Mouse (Mus musculus) small intestine, adult 2 months (tissue): Measurements from ENCODE around the gene Pabpn1l.

Experiments used
- CTCF ChIP-seq: fragments of 200-500 bp; IDR thresholded peaks from 2 replicates; pipeline ENCODE4 v1.5.1; 2012; ENCODE audit warnings: low read depth, mild to moderate bottlenecking, control low read depth, inconsistent platforms, low read length, moderate library complexity, mixed read lengths; ENCODE audit not compliant: insufficient replicate concordance, insufficient read length; ENCODE audit errors: extremely low read depth
- POLR2A ChIP-seq: fragments of 200-500 bp; IDR thresholded peaks from 2 replicates; pipeline ENCODE4 v1.6.1; 2012; ENCODE audit warnings: low read depth, mild to moderate bottlenecking, control low read depth, inconsistent platforms, low read length, moderate library complexity

GRCm38 (mm10) chr8:122586749-122587148 is 35.8 kb downstream of the Pabpn1l start:
- TF ChIP-seq POLR2A (no peak), CTCF (no peak)
